Mouse (Mus musculus): ENCODE data around the gene Haus6. TPM values are rescaled to one million over a fixed set of nuclear protein-coding genes. Genes with fewer than 3 reads are reported as not detected.
A peak's percentile ranks its signal among the peaks of the same experiment; 100 is the strongest.

The Haus6 gene
- total and polyA plus RNA-seq, 3 experiments, result 23.4 to 35.9 (median 26.3) TPM

DNA sequence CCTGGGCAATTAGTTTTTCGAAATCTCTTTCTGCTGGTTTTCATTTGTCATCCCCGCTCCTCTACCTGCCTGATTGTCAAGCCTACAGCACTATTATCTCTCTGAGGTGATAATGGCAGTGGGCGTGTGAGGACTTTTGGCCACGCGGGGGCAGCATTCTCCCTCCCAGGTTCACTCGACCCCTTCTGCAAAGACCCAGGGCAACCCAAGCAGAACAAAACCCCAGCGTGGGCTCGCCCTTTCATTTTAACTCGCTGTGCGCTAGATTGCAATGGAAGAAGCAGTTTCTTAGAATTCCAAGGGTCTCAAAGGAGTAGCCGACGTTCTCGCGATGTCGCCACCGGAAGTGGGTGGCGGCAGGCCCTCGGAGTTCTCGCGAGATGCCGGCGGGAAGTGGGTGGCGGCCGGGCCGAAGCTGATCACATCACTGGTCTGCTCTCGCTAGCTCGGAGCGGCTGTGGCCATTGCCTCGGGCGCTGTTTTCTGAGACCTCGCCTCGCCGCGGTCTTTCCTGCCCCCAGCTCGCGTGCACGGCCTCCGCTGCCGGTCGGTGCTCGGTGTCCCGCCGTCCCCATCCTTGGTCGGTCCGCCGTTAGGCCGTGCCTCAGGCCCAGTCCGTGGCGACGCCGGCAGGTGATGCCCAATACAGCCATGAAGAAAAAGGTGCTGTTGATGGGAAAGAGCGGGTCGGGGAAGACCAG is 36.4 kb downstream of the Haus6 start, which contains the start of gene Rraga:
Gene Rraga (plus strand): TSS at position 386 of the 701 bp plus-strand sequence.
- Histone ChIP-seq H3K4me1 (ENCODE audit: control insufficient read depth in 1 of 2, insufficient read depth in 2 of 2) (peaks cover 6 to 36% of the 10 kb centered on the region in 2 experiments), H3K9me3 (replicated peaks; ENCODE audit: low read length) (no peaks in the 10 kb centered on the region), H3K4me2 (ENCODE audit: insufficient read depth, low read depth, poor library complexity, severe bottlenecking) (peak within 1 kb of the TSS; percentile 81), H3K4me3 (replicated peaks in 1 of 3; ENCODE audit: low read depth in 2 of 3, low read length in 2 of 3, poor library complexity in 1 of 3) (peak within 1 kb of the TSS; percentile 93 to 94 (median 94)), H3K9ac (ENCODE audit: insufficient read depth, low read depth) (peak within 1 kb of the TSS; percentile 86), H3K79me2 (replicated peaks; ENCODE audit: control insufficient read depth, extremely low read depth, insufficient read depth, poor library complexity, severe bottlenecking) (peaks cover 33% of the 10 kb centered on the region), H3K27me3 (replicated peaks) (no peaks in the 10 kb centered on the region), H3K36me3 (replicated peaks in 1 of 2; ENCODE audit: control insufficient read depth in 1 of 2, insufficient read depth in 1 of 2, low read length in 1 of 2) (peaks cover 0 to 18% of the 10 kb centered on the region in 2 experiments), H3K27ac (ENCODE audit: insufficient read depth, low read depth) (peak within 1 kb of the TSS; percentile 94)
- dilution Hi-C loops (cut with MboI; ENCODE audit: extremely low pct_ligation_motif_present, extremely low pct_unique_long_range_greater_than_20kb, low sequenced_read_pairs), result no loop called here
- DNase-seq (ENCODE audit: extremely low read depth), result peak; percentile 93
- peak; percentile 70 for TF ChIP-seq MAX (IDR thresholded peaks at IDR 0.05; ENCODE audit: low read length)
- TF ChIP-seq CTCF (conservative IDR thresholded peaks at IDR 0.05 in 1 of 2, IDR thresholded peaks at IDR 0.05 in 1 of 2; ENCODE audit: low read depth in 2 of 2, low read length in 2 of 2), result peak; percentile 38 to 82; a peak in 2 of 4 replicates
- no peak for TF ChIP-seq NRF1 (IDR thresholded peaks at IDR 0.05; ENCODE audit: low read depth, low read length)
- peak; percentile 73; the same call in 1 of the 2 replicates for TF ChIP-seq KAT2A (IDR thresholded peaks at IDR 0.05; ENCODE audit: insufficient replicate concordance, low read length)
- peak; percentile 75; the same call in 1 of the 2 replicates for TF ChIP-seq POLR2AphosphoS2 (IDR thresholded peaks at IDR 0.05; ENCODE audit: low read depth, low read length)
- TF ChIP-seq JUN (IDR thresholded peaks at IDR 0.05; ENCODE audit: insufficient read depth, low read depth, low read length), result no peak
- no peak for TF ChIP-seq CHD1 (IDR thresholded peaks at IDR 0.05; ENCODE audit: low read depth, low read length)
- no peak for TF ChIP-seq RCOR1 (conservative IDR thresholded peaks at IDR 0.05; ENCODE audit: low read depth, low read length)
- TF ChIP-seq USF2 (conservative IDR thresholded peaks at IDR 0.05; ENCODE audit: low read depth, low read length), result no peak
- 0 out of 2 replicates have a peak, but pooled peaks have one; percentile 10 for TF ChIP-seq ETS1 (conservative IDR thresholded peaks at IDR 0.05; ENCODE audit: low read depth, low read length)
- TF ChIP-seq POLR2A (IDR thresholded peaks at IDR 0.05; ENCODE audit: low read depth, low read length), result peak; percentile 99
- TF ChIP-seq RAD21 (IDR thresholded peaks at IDR 0.05; ENCODE audit: low read depth, low read length), result peak; percentile 34
- TF ChIP-seq MXI1 (IDR thresholded peaks at IDR 0.05; ENCODE audit: low read depth, low read length), result 0 out of 2 replicates have a peak, but pooled peaks have one; percentile 69
- no peak for TF ChIP-seq USF1 (IDR thresholded peaks at IDR 0.05; ENCODE audit: low read depth, low read length)
- TF ChIP-seq MEF2A (IDR thresholded peaks at IDR 0.05; ENCODE audit: borderline replicate concordance, low read depth, low read length), result 0 out of 2 replicates have a peak, but pooled peaks have one; percentile 13
- TF ChIP-seq SMC3 (IDR thresholded peaks at IDR 0.05; ENCODE audit: low read depth, low read length), result peak; percentile 76
- peak; percentile 96 for TF ChIP-seq NELFE (IDR thresholded peaks at IDR 0.05; ENCODE audit: low read depth, low read length)
- TF ChIP-seq MAZ (IDR thresholded peaks at IDR 0.05; ENCODE audit: low read depth, low read length), result no peak
- no peak for TF ChIP-seq UBTF (IDR thresholded peaks at IDR 0.05; ENCODE audit: low read depth, low read length)
- no peak for TF ChIP-seq JUND (conservative IDR thresholded peaks at IDR 0.05; ENCODE audit: low read depth, low read length)
- TF ChIP-seq ZKSCAN1 (IDR thresholded peaks at IDR 0.05; ENCODE audit: borderline replicate concordance, low read depth, low read length), result no peak
- peak; percentile 86 for TF ChIP-seq HCFC1 (IDR thresholded peaks at IDR 0.05; ENCODE audit: low read depth, low read length)
- TF ChIP-seq ZC3H11A (IDR thresholded peaks at IDR 0.05; ENCODE audit: low read depth, low read length), result no peak
- TF ChIP-seq MYC (IDR thresholded peaks at IDR 0.05; ENCODE audit: low read depth, low read length), result 0 out of 2 replicates have a peak, but pooled peaks have one; percentile 44
- TF ChIP-seq MAFK (IDR thresholded peaks at IDR 0.05; ENCODE audit: insufficient replicate concordance, low read length), result no peak
- TF ChIP-seq TCF12 (IDR thresholded peaks at IDR 0.05; ENCODE audit: low read depth, low read length), result peak; percentile 77
- peak; percentile 52; the same call in 1 of the 2 replicates for TF ChIP-seq SIN3A (IDR thresholded peaks at IDR 0.05; ENCODE audit: low read length)
- TF ChIP-seq EP300 (IDR thresholded peaks at IDR 0.05; ENCODE audit: low read length), result no peak
- no peak for TF ChIP-seq ZNF384 (IDR thresholded peaks at IDR 0.05; ENCODE audit: low read depth, low read length)
- peak; percentile 96 for TF ChIP-seq ZMIZ1 (IDR thresholded peaks at IDR 0.05; ENCODE audit: low read depth, low read length)
- peak; percentile 100 for TF ChIP-seq CHD2 (IDR thresholded peaks at IDR 0.05; ENCODE audit: low read length)
- TF ChIP-seq PAX5 (IDR thresholded peaks at IDR 0.05; ENCODE audit: low read length), result no peak
- TF ChIP-seq ELF1 (IDR thresholded peaks at IDR 0.05; ENCODE audit: low read depth, low read length), result peak; percentile 72
- peak; percentile 83 for TF ChIP-seq TBP (conservative IDR thresholded peaks at IDR 0.05; ENCODE audit: low read depth, low read length)
- peak; percentile 28; the same call in 1 of the 2 replicates for TF ChIP-seq IRF4 (IDR thresholded peaks at IDR 0.05; ENCODE audit: low read depth, low read length)
- TF ChIP-seq BHLHE40 (IDR thresholded peaks at IDR 0.05; ENCODE audit: low read depth, low read length), result no peak
- no peak for TF ChIP-seq GABPA (IDR thresholded peaks at IDR 0.05; ENCODE audit: insufficient replicate concordance, low read depth, low read length)
- no peak for TF ChIP-seq E2F4 (IDR thresholded peaks at IDR 0.05; ENCODE audit: insufficient replicate concordance, low read depth, low read length)
- in situ Hi-C loops (cut with MboI; ENCODE audit: low pct_ligation_motif_present, low pct_unique_long_range_greater_than_20kb, low sequenced_read_pairs), result loop anchor here (5.0 to 10.0 kb wide), 2 partner anchors 33 to 109 kb away; no protein-coding TSS in a partner anchor

All from CH12.LX (cell line).